Comparison of ENCODE assay signal across 10 mouse cellular contexts in genomic region chr6:6914849-6915525, GRCm38 (mm10). TPM values are rescaled to one million over a fixed set of nuclear protein-coding genes. Genes with fewer than 3 reads are reported as not detected.
DNase-seq lines count a peak whose midpoint lies in the region; ATAC-seq and TF ChIP-seq lines count a peak whose summit lies in the region.
"Had no signal": no experiment of that assay in that cellular context is flagged by ENCODE, and none has a peak within 500 bp of the region (broad histone marks: within the 10 kb centered on the region; RNA-seq: fewer than 3 reads in every experiment).

No protein-coding gene starts in this region.

- 36% methylated on average over 5 of the region's 5 CpGs for WGBS in kidney, embryonic 14.5 days
- 27% methylated on average over 5 of the region's 5 CpGs for WGBS in liver, embryonic 14.5 days (ENCODE audit: insufficient replicate concordance)
- WGBS in neural tube, embryonic 14.5 days = 40% methylated on average over 5 of the region's 5 CpGs

- no peak for TF ChIP-seq CTCF in G1E (IDR thresholded peaks at IDR 0.05; ENCODE audit: low read depth, low read length)
- TF ChIP-seq CTCF in liver, embryonic 14.5 days (IDR thresholded peaks at IDR 0.05; ENCODE audit: low read depth) = peak; percentile 45

- no peaks in the 10 kb centered on the region for H3K4me1 ChIP-seq in G1E (ENCODE audit: insufficient read depth, low read depth, low read length)
- no peaks in the 10 kb centered on the region for H3K4me1 ChIP-seq in kidney, embryonic 14.5 days (ENCODE audit: control insufficient read depth, insufficient read depth, low read length)
- no peaks in the 10 kb centered on the region for H3K4me1 ChIP-seq in liver, embryonic 14.5 days (replicated peaks; ENCODE audit: control insufficient read depth in 2 of 2, insufficient read depth in 2 of 2, low read length in 1 of 2)
- H3K4me1 ChIP-seq in neural tube, embryonic 14.5 days (ENCODE audit: control insufficient read depth, insufficient read depth, low read length) = no peaks in the 10 kb centered on the region
- H3K4me1 ChIP-seq: heart, embryonic 13.5 days had no signal

- ATAC-seq in G1E (ENCODE audit: extremely low read depth, insufficient number of reproducible peaks, low FRiP score, poor library complexity, severe bottlenecking) = no peak
- ATAC-seq in kidney, embryonic 14.5 days (ENCODE audit: low FRiP score, low TSS enrichment) = peak; percentile 72; the same call in 1 of the 2 replicates
- no peak for ATAC-seq in liver, embryonic 14.5 days (ENCODE audit: insufficient read depth)
- peak; percentile 81 for ATAC-seq in neural tube, embryonic 14.5 days (ENCODE audit: low read depth)

- peak; percentile 40 for DNase-seq in A20 (ENCODE audit: low read depth, low spot score)
- peak; percentile 4 for DNase-seq in G1E (ENCODE audit: low spot score)
- DNase-seq in cerebellum, adult 9-10 months = peak; percentile 33
- DNase-seq in frontal cortex, adult 2 months (ENCODE audit: extremely low spot score in 1 of 2, low spot score in 1 of 2) = peak; percentile 22 to 77
- DNase-seq in liver, embryonic 14.5 days (ENCODE audit: low read depth in 3 of 3, low spot score in 3 of 3) = peak in 2 of 3 experiments; percentile 2
- DNase-seq in yolk sac, embryonic 10.5 days (ENCODE audit: low spot score) = no peak

- no peaks in the 10 kb centered on the region for H3K36me3 ChIP-seq in G1E (replicated peaks)
- H3K36me3 ChIP-seq in kidney, embryonic 14.5 days (ENCODE audit: control insufficient read depth, insufficient read depth, low read length) = no peaks in the 10 kb centered on the region
- no peaks in the 10 kb centered on the region for H3K36me3 ChIP-seq in liver, embryonic 14.5 days (replicated peaks; ENCODE audit: control insufficient read depth, insufficient read depth, low read depth)
- no peaks in the 10 kb centered on the region for H3K36me3 ChIP-seq in neural tube, embryonic 14.5 days (ENCODE audit: control insufficient read depth, insufficient read depth, low read length)
- H3K36me3 ChIP-seq: heart, embryonic 13.5 days had no signal

- H3K4me3 ChIP-seq in G1E (ENCODE audit: low read depth, low read length) = no peak overlapping the region
- H3K4me3 ChIP-seq in kidney, embryonic 14.5 days (ENCODE audit: low read length) = no peak overlapping the region
- H3K4me3 ChIP-seq in liver, embryonic 14.5 days (ENCODE audit: insufficient read depth in 1 of 2, low read depth in 2 of 2, low read length in 2 of 2) = no peak overlapping the region
- H3K4me3 ChIP-seq in neural tube, embryonic 14.5 days (ENCODE audit: low read depth, low read length) = no peak overlapping the region
- H3K4me3 ChIP-seq: heart, embryonic 13.5 days had no signal

- no peak overlapping the region for H3K9ac ChIP-seq in kidney, embryonic 14.5 days (ENCODE audit: low read depth, low read length)
- no peak overlapping the region for H3K9ac ChIP-seq in liver, embryonic 14.5 days (replicated peaks)
- no peak overlapping the region for H3K9ac ChIP-seq in neural tube, embryonic 14.5 days (replicated peaks; ENCODE audit: low read depth, low read length)
- H3K9ac ChIP-seq: heart, embryonic 13.5 days had no signal

- no peak for TF ChIP-seq EP300 in liver, embryonic 14.5 days (IDR thresholded peaks at IDR 0.05; ENCODE audit: low read depth)

- peaks cover 3% of the 10 kb centered on the region; the same call in 1 of the 2 replicates for H3K27me3 ChIP-seq in G1E (ENCODE audit: insufficient read depth, low read length)
- no peaks in the 10 kb centered on the region for H3K27me3 ChIP-seq in kidney, embryonic 14.5 days (ENCODE audit: control insufficient read depth, insufficient read depth, low read length)
- no peaks in the 10 kb centered on the region for H3K27me3 ChIP-seq in liver, embryonic 14.5 days (ENCODE audit: control insufficient read depth, insufficient read depth, low read length)
- no peaks in the 10 kb centered on the region for H3K27me3 ChIP-seq in neural tube, embryonic 14.5 days (ENCODE audit: control insufficient read depth, insufficient read depth, low read length)
- H3K27me3 ChIP-seq: heart, embryonic 13.5 days had no signal

- H3K4me2 ChIP-seq in kidney, embryonic 14.5 days (replicated peaks; ENCODE audit: low read depth, low read length) = no peak overlapping the region
- no peak overlapping the region for H3K4me2 ChIP-seq in liver, embryonic 14.5 days (ENCODE audit: low read depth)
- H3K4me2 ChIP-seq in neural tube, embryonic 14.5 days (ENCODE audit: low read depth, low read length) = no peak overlapping the region
- H3K4me2 ChIP-seq: heart, embryonic 13.5 days had no signal

- no peak overlapping the region for H3K27ac ChIP-seq in kidney, embryonic 14.5 days (ENCODE audit: low read depth, low read length)
- H3K27ac ChIP-seq in liver, embryonic 14.5 days = no peak overlapping the region
- H3K27ac ChIP-seq in neural tube, embryonic 14.5 days (ENCODE audit: low read depth, low read length) = no peak overlapping the region
- H3K27ac ChIP-seq: heart, embryonic 13.5 days had no signal

- H3K9me3 ChIP-seq in G1E (replicated peaks) = no peaks in the 10 kb centered on the region
- no peaks in the 10 kb centered on the region for H3K9me3 ChIP-seq in kidney, embryonic 14.5 days (ENCODE audit: control insufficient read depth, low read length)
- H3K9me3 ChIP-seq in liver, embryonic 14.5 days (ENCODE audit: control insufficient read depth, low read length) = no peaks in the 10 kb centered on the region
- no peaks in the 10 kb centered on the region for H3K9me3 ChIP-seq in neural tube, embryonic 14.5 days (ENCODE audit: control insufficient read depth, low read length)
- H3K9me3 ChIP-seq: heart, embryonic 13.5 days had no signal

RNA-seq across cellular contexts. Expression of gene Dlx5, which starts 33.1 kb away (rescaled TPM):
- total RNA-seq in G1E (2014; fragmentation: Nextera tagmentation) = not detected in 2 replicates
- total RNA-seq in G1E (2017) = not detected in 2 replicates
- polyA plus RNA-seq in G1E (2012) = not detected in 2 replicates
- polyA plus RNA-seq in frontal cortex, adult 2 months (2012; rRNA removed) = 20.9 and 28.3 TPM in 2 replicates
- 0.14 and 0.34 TPM in 2 replicates for polyA plus RNA-seq in kidney, embryonic 14.5 days (2014; fragmentation: Nextera tagmentation; extraction: Ambion mirVana)
- 0.03 TPM in 1 of 2 replicates, not detected in the other for polyA plus RNA-seq in liver, embryonic 14.5 days (2012; rRNA removed)
- polyA plus RNA-seq in liver, embryonic 14.5 days (2014; fragmentation: Nextera tagmentation; extraction: Ambion mirVana) = not detected in 2 replicates
- not detected in 2 replicates for polyA plus RNA-seq in neural tube, embryonic 14.5 days (2014; fragmentation: Nextera tagmentation; extraction: Ambion mirVana)
- polyA plus RNA-seq: small intestine, adult 2 months had no signal

RNA-seq across cellular contexts. Expression of gene Sdhaf3, which starts 40.8 kb away (rescaled TPM):
- total RNA-seq in G1E (2014; fragmentation: Nextera tagmentation) = 7.1 and 9.0 TPM in 2 replicates
- total RNA-seq in G1E (2017) = 5.0 and 6.5 TPM in 2 replicates
- polyA plus RNA-seq in G1E (2012) = 0.39 and 1.4 TPM in 2 replicates
- 3.4 and 3.7 TPM in 2 replicates for polyA plus RNA-seq in frontal cortex, adult 2 months (2012; rRNA removed)
- polyA plus RNA-seq in kidney, embryonic 14.5 days (2014; fragmentation: Nextera tagmentation; extraction: Ambion mirVana) = 6.2 and 7.3 TPM in 2 replicates
- 0.47 and 0.85 TPM in 2 replicates for polyA plus RNA-seq in liver, embryonic 14.5 days (2012; rRNA removed)
- 2.1 and 2.4 TPM in 2 replicates for polyA plus RNA-seq in liver, embryonic 14.5 days (2014; fragmentation: Nextera tagmentation; extraction: Ambion mirVana)
- polyA plus RNA-seq in neural tube, embryonic 14.5 days (2014; fragmentation: Nextera tagmentation; extraction: Ambion mirVana) = 8.3 TPM in 2 replicates

RNA-seq across cellular contexts. Expression of gene Dlx6, which starts 51.9 kb away (rescaled TPM):
- total RNA-seq in G1E (2014; fragmentation: Nextera tagmentation) (not detected in 2 replicates), G1E (2017) (1.1 TPM in 1 of 2 replicates, not detected in the other)
- polyA plus RNA-seq in G1E (2012) = not detected in 2 replicates
- polyA plus RNA-seq in frontal cortex, adult 2 months (2012; rRNA removed) = 27.4 and 35.5 TPM in 2 replicates
- polyA plus RNA-seq in kidney, embryonic 14.5 days (2014; fragmentation: Nextera tagmentation; extraction: Ambion mirVana) = not detected in 2 replicates
- 0.01 TPM in 1 of 2 replicates, not detected in the other for polyA plus RNA-seq in liver, embryonic 14.5 days (2012; rRNA removed)
- polyA plus RNA-seq in liver, embryonic 14.5 days (2014; fragmentation: Nextera tagmentation; extraction: Ambion mirVana) = not detected in 2 replicates
- polyA plus RNA-seq in neural tube, embryonic 14.5 days (2014; fragmentation: Nextera tagmentation; extraction: Ambion mirVana) = not detected in 2 replicates
- polyA plus RNA-seq: heart, embryonic 13.5 days; small intestine, adult 2 months had no signal

Comparison
In these comparisons a context has a peak if more than half of its experiments do, and no peak if none do; other contexts are left out.
1. ATAC-seq: peak in kidney, embryonic 14.5 days (single experiment) and neural tube, embryonic 14.5 days (single experiment); none in G1E (single experiment) and liver, embryonic 14.5 days (single experiment).
2. RNA of gene Dlx5, which starts 33.1 kb away (polyA plus RNA-seq): 20.9 to 28.3 TPM in frontal cortex, adult 2 months; 0.14 to 0.34 TPM in kidney, embryonic 14.5 days, not detected in G1E, 0.03 TPM in liver, embryonic 14.5 days and not detected in neural tube, embryonic 14.5 days; every median in the first group is over 10 times any median in the second.
3. RNA of gene Dlx6, which starts 51.9 kb away (polyA plus RNA-seq): 27.4 to 35.5 TPM in frontal cortex, adult 2 months; not detected in kidney, embryonic 14.5 days, not detected in G1E, 0.01 TPM in liver, embryonic 14.5 days and not detected in neural tube, embryonic 14.5 days; every median in the first group is over 10 times any median in the second.